Mouse (Mus musculus) C2C12 (cell line): ENCODE measurements at regions not wholly inside any gene's neighbourhood (a gene's known extent, or its start where the extent isn't known, plus 50 kb on each side); places are given as distances from the start of the nearest gene placed in this dataset.
A peak's percentile ranks its signal among the peaks of the same experiment; 100 is the strongest.

Experiments
- H3K27me3 ChIP-seq: one replicate; pipeline ENCODE4 v1.6.1; 2011; ENCODE audit not compliant: control insufficient read depth, insufficient read depth, insufficient read length
- H3K36me3 ChIP-seq: one replicate; pipeline ENCODE4 v1.6.1; 2011; ENCODE audit not compliant: control insufficient read depth, insufficient read depth
- H3K4me3 ChIP-seq: one replicate; pipeline ENCODE4 v1.5.1; 2011; ENCODE audit warnings: mild to moderate bottlenecking, control low read depth; ENCODE audit not compliant: poor library complexity, insufficient read depth, severe bottlenecking
- H3K79me2 ChIP-seq: one replicate; pipeline ENCODE4 v1.6.1; 2011; ENCODE audit not compliant: control insufficient read depth, insufficient read depth
- H3K79me3 ChIP-seq: one replicate; pipeline ENCODE4 v1.6.1; 2011; ENCODE audit warnings: low read depth, control low read depth
- H3ac ChIP-seq: one replicate; pipeline ENCODE3; 2011; ENCODE audit warnings: low read depth; ENCODE audit not compliant: control insufficient read depth, insufficient read length
- CEBPB ChIP-seq: IDR thresholded peaks from one replicate; pipeline ENCODE4 v1.6.1; 2011; ENCODE audit warnings: low read depth, mild to moderate bottlenecking, control low read depth, moderate library complexity
- CTCF ChIP-seq: IDR thresholded peaks from one replicate; pipeline ENCODE4 v1.5.1; 2011; ENCODE audit not compliant: control insufficient read depth, insufficient read depth, insufficient read length
- FOSL1 ChIP-seq: IDR thresholded peaks from one replicate; pipeline ENCODE4 v1.8.0; 2011; ENCODE audit warnings: mild to moderate bottlenecking, low read length; ENCODE audit not compliant: poor library complexity, insufficient read depth, severe bottlenecking
- MAX ChIP-seq: IDR thresholded peaks from one replicate; pipeline ENCODE4 v1.6.1; 2011; ENCODE audit warnings: mild to moderate bottlenecking, control low read depth
- MYOD1 ChIP-seq: IDR thresholded peaks from one replicate; pipeline ENCODE4 v1.6.1; 2011; ENCODE audit warnings: low read depth; ENCODE audit not compliant: control insufficient read depth, insufficient read length
- MYOG ChIP-seq: IDR thresholded peaks from one replicate; pipeline ENCODE4 v1.6.1; 2011; ENCODE audit not compliant: control insufficient read depth, insufficient read length; ENCODE audit errors: extremely low read depth
- USF1 ChIP-seq: IDR thresholded peaks from one replicate; pipeline ENCODE4 v1.6.1; 2011; ENCODE audit warnings: low read depth, mild to moderate bottlenecking, control low read depth, moderate library complexity

DNA sequence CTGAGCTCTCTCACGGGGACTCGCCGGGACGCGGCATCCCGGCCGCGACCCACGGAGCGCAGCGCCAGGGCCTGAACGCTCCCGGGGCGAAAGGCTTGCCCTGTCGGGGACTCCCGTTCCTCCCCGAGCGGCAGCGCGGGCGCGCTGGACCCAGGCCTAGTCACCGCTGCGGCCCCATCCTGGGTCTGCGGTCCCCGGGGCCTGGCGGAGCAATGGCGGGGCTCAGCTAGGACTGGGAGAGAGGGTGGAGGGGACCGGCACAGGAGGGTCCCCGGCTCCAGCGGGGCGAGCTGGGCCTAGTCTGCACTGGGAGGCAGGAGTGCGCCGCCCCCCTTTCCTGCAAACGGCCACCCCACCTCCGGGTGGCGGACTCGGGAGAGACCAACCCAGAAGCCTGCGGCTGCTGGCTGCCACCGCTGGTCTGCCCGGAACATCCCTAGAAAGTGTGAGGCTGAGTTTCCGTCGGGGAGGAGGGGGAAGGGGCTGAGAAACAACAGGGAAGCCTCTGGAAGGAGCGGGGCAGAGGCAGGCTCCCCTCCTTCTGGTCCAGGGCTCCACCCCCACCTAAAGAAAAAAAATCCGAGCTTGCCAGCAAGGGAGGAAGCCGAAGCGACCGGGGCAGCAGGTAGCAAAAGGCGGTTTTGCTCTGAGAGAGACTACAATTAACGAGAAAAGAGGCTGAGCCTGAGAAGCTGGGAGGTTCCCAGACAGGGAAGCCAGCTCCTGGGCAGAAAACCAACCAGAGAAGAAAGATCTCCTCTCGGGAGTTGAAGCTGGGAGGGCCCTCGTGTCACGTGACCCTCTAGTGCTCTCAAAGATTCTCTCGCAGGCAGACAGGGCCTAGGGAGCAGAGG lies 67.9 kb upstream of the Cplx2 start:
- Histone ChIP-seq H3K36me3 (no peaks in the 10 kb centered on the region), H3K4me3 (peak overlapping the region; percentile 54), H3K27me3 (no peaks in the 10 kb centered on the region), H3K79me3 (no peaks in the 10 kb centered on the region), H3K79me2 (peaks cover 10% of the 10 kb centered on the region), H3ac (peak overlapping the region; percentile 94)
- no peak for TF ChIP-seq MYOD1
- TF ChIP-seq MYOG: no peak
- no peak for TF ChIP-seq FOSL1
- TF ChIP-seq USF1: peak; percentile 98

GRCm38 (mm10) chr13:54304251-54304650 lies 66.9 kb upstream of the Cplx2 start:
- TF ChIP-seq CTCF (no peak), FOSL1 (no peak), MYOD1 (no peak), MAX (no peak), CEBPB (no peak), USF1 (no peak), MYOG (no peak)
- Histone ChIP-seq H3K36me3 (no peaks in the 10 kb centered on the region), H3K79me3 (no peaks in the 10 kb centered on the region), H3ac (no peak overlapping the region), H3K79me2 (peaks cover 10% of the 10 kb centered on the region), H3K27me3 (no peaks in the 10 kb centered on the region), H3K4me3 (no peak overlapping the region)

DNA sequence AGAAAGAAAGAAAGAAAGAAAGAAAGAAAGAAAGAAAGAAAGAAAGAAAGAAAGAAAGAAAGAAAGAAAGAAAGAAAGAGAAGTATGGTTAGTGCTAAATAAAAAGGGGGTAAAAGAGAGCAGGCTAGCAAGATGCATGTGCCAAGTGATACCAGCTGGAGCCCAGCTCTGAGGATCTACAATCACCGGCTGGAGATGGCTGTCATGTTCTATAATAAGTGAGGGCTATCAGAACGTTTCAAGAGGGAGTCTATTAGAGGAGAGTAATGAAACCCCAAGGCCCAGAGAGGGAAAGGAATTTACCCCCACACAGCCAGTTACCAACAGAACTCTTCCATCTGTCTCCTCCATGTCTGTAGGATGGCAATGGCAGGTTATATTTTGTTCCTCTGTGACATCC lies 62.6 kb upstream of the Cplx2 start:
- Histone ChIP-seq H3K79me2 (peaks cover 4% of the 10 kb centered on the region), H3K27me3 (no peaks in the 10 kb centered on the region), H3K36me3 (no peaks in the 10 kb centered on the region), H3K79me3 (no peaks in the 10 kb centered on the region), H3K4me3 (no peak overlapping the region), H3ac (no peak overlapping the region)
- TF ChIP-seq MAX (no peak), CEBPB (no peak), USF1 (no peak), CTCF (no peak)

DNA sequence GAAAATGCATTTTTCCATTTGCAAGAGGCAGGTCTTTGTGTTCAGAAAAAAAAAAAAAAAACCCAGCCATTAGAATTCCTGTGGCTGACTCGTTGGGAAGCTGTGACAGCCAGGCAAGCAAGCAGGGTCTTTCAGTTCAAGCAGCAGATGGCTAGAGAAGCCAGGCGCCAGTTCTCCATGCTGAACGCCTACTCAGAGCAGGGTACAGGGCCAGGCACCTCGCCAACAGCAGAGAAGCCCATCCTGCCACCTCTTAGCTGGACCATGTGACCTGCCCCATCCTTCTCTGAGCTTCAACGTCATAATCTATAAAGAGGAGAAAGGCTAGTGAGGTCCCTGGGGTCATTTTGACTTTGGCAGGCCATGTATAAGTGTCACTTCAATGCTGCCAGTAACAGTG lies 61.8 kb upstream of the Cplx2 start:
- no peak for TF ChIP-seq MYOG
- no peak for TF ChIP-seq FOSL1
- peak; percentile 72 for TF ChIP-seq USF1
- no peak for TF ChIP-seq MAX
- Histone ChIP-seq H3K4me3 (no peak overlapping the region), H3ac (no peak overlapping the region), H3K79me2 (peaks cover 4% of the 10 kb centered on the region), H3K79me3 (no peaks in the 10 kb centered on the region), H3K27me3 (no peaks in the 10 kb centered on the region), H3K36me3 (no peaks in the 10 kb centered on the region)

DNA sequence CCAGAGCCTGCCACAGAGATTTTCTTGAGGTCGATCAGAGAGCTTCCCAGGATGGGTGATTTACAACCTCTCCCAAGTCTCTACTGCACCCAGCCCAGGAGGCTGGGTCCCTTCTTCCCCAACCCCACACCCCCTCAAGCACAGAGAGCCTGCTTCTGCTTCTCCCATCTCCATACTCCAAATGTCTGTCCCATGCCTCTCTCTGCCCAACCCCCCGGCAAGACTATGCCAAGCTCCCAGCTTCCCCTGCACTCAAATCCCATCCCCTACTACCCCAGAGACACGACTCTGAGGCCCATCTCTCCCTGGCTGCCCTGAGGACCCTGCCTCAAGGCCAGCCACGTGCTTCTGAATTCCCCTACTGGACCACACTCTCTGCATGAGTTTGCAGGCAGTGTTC lies 61.0 kb upstream of the Cplx2 start:
- no peaks in the 10 kb centered on the region for H3K79me3 ChIP-seq
- TF ChIP-seq CTCF (no peak), MYOG (no peak)
- no peak overlapping the region for H3K4me3 ChIP-seq
- H3K27me3 ChIP-seq: no peaks in the 10 kb centered on the region
- no peaks in the 10 kb centered on the region for H3K36me3 ChIP-seq
- H3ac ChIP-seq: no peak overlapping the region
- H3K79me2 ChIP-seq: peaks cover 4% of the 10 kb centered on the region

- no peak for TF ChIP-seq MYOD1
- no peak for TF ChIP-seq USF1
- TF ChIP-seq MYOG: no peak
- no peak for TF ChIP-seq FOSL1
- TF ChIP-seq CEBPB: no peak
- TF ChIP-seq CTCF: no peak
- no peak for TF ChIP-seq MAX
- Histone ChIP-seq H3K79me2 (peaks cover 4% of the 10 kb centered on the region), H3K4me3 (no peak overlapping the region), H3ac (peak overlapping the region; percentile 28), H3K27me3 (no peaks in the 10 kb centered on the region), H3K79me3 (no peaks in the 10 kb centered on the region), H3K36me3 (no peaks in the 10 kb centered on the region)
Measured at GRCm38 (mm10) chr13:54311327-54312026, 59.7 kb upstream of the Cplx2 start.
